In the genomic region with DNA sequence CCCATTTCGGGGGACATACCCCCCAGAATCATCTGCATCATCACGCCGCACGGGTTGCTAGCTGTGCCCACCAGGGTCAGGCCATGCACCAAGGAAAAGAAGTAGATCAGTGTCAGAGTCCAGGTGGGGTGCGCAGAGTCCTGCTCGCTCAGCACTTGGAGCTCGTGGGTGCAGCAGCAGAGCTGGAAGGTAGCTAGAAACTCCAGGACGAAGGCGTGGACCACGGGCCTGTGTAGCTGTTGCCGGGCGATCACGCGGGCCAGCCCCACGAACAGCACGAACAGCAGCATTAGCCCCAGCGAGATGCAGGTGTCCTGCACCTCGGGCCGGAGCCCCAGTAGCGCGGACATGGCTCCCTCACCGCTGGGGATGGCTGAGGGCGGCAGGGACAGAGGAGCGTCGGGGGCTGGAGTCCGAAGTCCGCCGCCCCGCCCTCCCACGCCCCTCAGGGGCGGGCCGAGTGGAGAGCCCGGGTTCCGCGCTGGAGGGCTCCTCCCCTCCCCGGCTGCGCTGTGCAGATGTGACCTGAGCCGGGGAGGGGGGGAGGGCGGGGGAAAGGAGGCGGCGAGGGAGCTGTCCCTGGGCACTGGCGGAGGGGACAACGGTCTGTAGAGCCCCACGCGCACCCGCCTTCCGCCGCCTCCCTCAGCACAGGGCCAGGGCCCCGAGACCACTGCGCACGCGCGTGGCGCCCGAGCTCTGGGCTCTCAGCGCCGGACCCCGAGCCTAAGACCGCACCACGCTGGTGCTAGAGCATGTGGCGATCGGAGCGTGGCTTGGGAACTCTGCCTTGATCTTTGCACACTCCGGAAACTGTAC, we compare ENCODE assay signal across 8 mouse cellular contexts. TPM values are rescaled to one million over a fixed set of nuclear protein-coding genes. Genes with fewer than 3 reads are reported as not detected.
DNase-seq lines count a peak whose midpoint lies in the region; ATAC-seq and TF ChIP-seq lines count a peak whose summit lies in the region.

Aqp11 (minus strand) TSS at position 652 of the 819 bp plus-strand sequence.

- no peak within 1 kb of the TSS for H3K27ac ChIP-seq in ES-Bruce4 (ENCODE audit: insufficient read depth, low read length)
- no peak within 1 kb of the TSS for H3K27ac ChIP-seq in forebrain, embryonic 13.5 days
- H3K27ac ChIP-seq in heart, postnatal 0 days (ENCODE audit: low read depth), result peak within 1 kb of the TSS; percentile 33
- H3K27ac ChIP-seq in liver, postnatal 0 days (ENCODE audit: low read depth), result peak within 1 kb of the TSS; percentile 92
- H3K27ac ChIP-seq in neural tube, embryonic 14.5 days (ENCODE audit: low read depth, low read length), result 0 out of 2 replicates have a peak within 1 kb of the TSS, but pooled peaks have one; percentile 4

- H3K36me3 ChIP-seq in ES-Bruce4 (ENCODE audit: control insufficient read depth, insufficient read depth, low read length, poor library complexity, severe bottlenecking), result no peaks in the 10 kb centered on the region
- H3K36me3 ChIP-seq in forebrain, embryonic 13.5 days (ENCODE audit: poor library complexity, severe bottlenecking), result no peaks in the 10 kb centered on the region
- H3K36me3 ChIP-seq in heart, postnatal 0 days (replicated peaks; ENCODE audit: control insufficient read depth, insufficient read depth, low read length), result no peaks in the 10 kb centered on the region
- H3K36me3 ChIP-seq in liver, postnatal 0 days (replicated peaks; ENCODE audit: insufficient read depth, low read length), result no peaks in the 10 kb centered on the region
- H3K36me3 ChIP-seq in neural tube, embryonic 14.5 days (ENCODE audit: control insufficient read depth, insufficient read depth, low read length), result no peaks in the 10 kb centered on the region

- DNase-seq in c-Kit-positive CD71-positive TER-119-positive erythroid progenitor cells, embryonic 14.5 days (ENCODE audit: low spot score), result peak; percentile 74
- peak; percentile 73 for DNase-seq in heart, postnatal 0 days (ENCODE audit: low spot score)
- peak; percentile 94 to 96 for DNase-seq in kidney, postnatal 36 days
- peak; percentile 95 for DNase-seq in liver, postnatal 0 days
- peak; percentile 89 for DNase-seq in testis, postnatal 10 days (ENCODE audit: low spot score)

- H3K4me1 ChIP-seq in ES-Bruce4 (ENCODE audit: control insufficient read depth, insufficient read depth, low read length), result peaks cover 2% of the 10 kb centered on the region
- peaks cover 11% of the 10 kb centered on the region for H3K4me1 ChIP-seq in forebrain, embryonic 13.5 days
- H3K4me1 ChIP-seq in heart, postnatal 0 days (ENCODE audit: control insufficient read depth, insufficient read depth), result no peaks in the 10 kb centered on the region
- peaks cover 35% of the 10 kb centered on the region for H3K4me1 ChIP-seq in liver, postnatal 0 days (ENCODE audit: insufficient read depth)
- H3K4me1 ChIP-seq in neural tube, embryonic 14.5 days (ENCODE audit: control insufficient read depth, insufficient read depth, low read length), result peaks cover 6% of the 10 kb centered on the region; the same call in 1 of the 2 replicates

- no peaks in the 10 kb centered on the region for H3K9me3 ChIP-seq in ES-Bruce4 (replicated peaks; ENCODE audit: control insufficient read depth, insufficient read depth, low read length, poor library complexity, severe bottlenecking)
- no peaks in the 10 kb centered on the region for H3K9me3 ChIP-seq in forebrain, embryonic 13.5 days (replicated peaks)
- H3K9me3 ChIP-seq in heart, postnatal 0 days (replicated peaks; ENCODE audit: control insufficient read depth, low read length), result no peaks in the 10 kb centered on the region
- no peaks in the 10 kb centered on the region for H3K9me3 ChIP-seq in liver, postnatal 0 days (ENCODE audit: low read length)
- H3K9me3 ChIP-seq in neural tube, embryonic 14.5 days (ENCODE audit: control insufficient read depth, low read length), result no peaks in the 10 kb centered on the region

- H3K4me2 ChIP-seq in forebrain, embryonic 13.5 days, result peak within 1 kb of the TSS; percentile 81
- H3K4me2 ChIP-seq in heart, postnatal 0 days (ENCODE audit: low read depth, low read length), result peak within 1 kb of the TSS; percentile 76
- H3K4me2 ChIP-seq in liver, postnatal 0 days (ENCODE audit: low read depth, low read length), result peak within 1 kb of the TSS; percentile 94
- peak within 1 kb of the TSS; percentile 89 for H3K4me2 ChIP-seq in neural tube, embryonic 14.5 days (ENCODE audit: low read depth, low read length)

- under 1% methylated on average over 53 of the region's 64 CpGs for WGBS in forebrain, embryonic 13.5 days
- under 1% methylated on average over 53 of the region's 64 CpGs for WGBS in heart, postnatal 0 days
- WGBS in liver, postnatal 0 days (ENCODE audit: insufficient replicate concordance), result under 1% methylated on average over 59 of the region's 64 CpGs
- WGBS in neural tube, embryonic 14.5 days, result 2% methylated on average over 49 of the region's 64 CpGs

- ATAC-seq in forebrain, embryonic 13.5 days, result peak; percentile 92
- ATAC-seq in heart, postnatal 0 days (ENCODE audit: insufficient read depth, low read depth), result peak; percentile 95
- ATAC-seq in liver, postnatal 0 days, result peak; percentile 91
- peak; percentile 93 for ATAC-seq in neural tube, embryonic 14.5 days (ENCODE audit: low read depth)

- H3K9ac ChIP-seq in ES-Bruce4 (ENCODE audit: low read depth, poor library complexity, severe bottlenecking), result peak within 1 kb of the TSS; percentile 10
- peak within 1 kb of the TSS; percentile 66 for H3K9ac ChIP-seq in forebrain, embryonic 13.5 days
- peak within 1 kb of the TSS; percentile 61 for H3K9ac ChIP-seq in heart, postnatal 0 days (replicated peaks; ENCODE audit: low read depth, low read length)
- H3K9ac ChIP-seq in liver, postnatal 0 days (replicated peaks), result peak within 1 kb of the TSS; percentile 79
- H3K9ac ChIP-seq in neural tube, embryonic 14.5 days (replicated peaks; ENCODE audit: low read depth, low read length), result peak within 1 kb of the TSS; percentile 63

- TF ChIP-seq POLR2A in ES-Bruce4 (IDR thresholded peaks at IDR 0.05; ENCODE audit: insufficient read depth, low read length), result peak; percentile 46

- no peak for TF ChIP-seq EP300 in ES-Bruce4 (IDR thresholded peaks at IDR 0.05; ENCODE audit: insufficient read depth, low read depth, low read length)
- TF ChIP-seq EP300 in heart, postnatal 0 days (IDR thresholded peaks at IDR 0.05; ENCODE audit: low read depth), result no peak
- TF ChIP-seq EP300 in liver, postnatal 0 days (IDR thresholded peaks at IDR 0.05; ENCODE audit: low read depth), result no peak

- no peak for TF ChIP-seq CTCF in ES-Bruce4 (IDR thresholded peaks at IDR 0.05; ENCODE audit: low read depth, low read length)
- TF ChIP-seq CTCF in heart, postnatal 0 days (IDR thresholded peaks at IDR 0.05; ENCODE audit: low read depth), result no peak
- no peak for TF ChIP-seq CTCF in liver, postnatal 0 days (IDR thresholded peaks at IDR 0.05; ENCODE audit: low read depth)

- peak within 1 kb of the TSS; percentile 90 for H3K4me3 ChIP-seq in ES-Bruce4 (ENCODE audit: low read depth, low read length)
- peak within 1 kb of the TSS; percentile 59 for H3K4me3 ChIP-seq in forebrain, embryonic 13.5 days
- H3K4me3 ChIP-seq in heart, postnatal 0 days (ENCODE audit: low read depth, low read length), result peak within 1 kb of the TSS; percentile 62
- peak within 1 kb of the TSS; percentile 74 for H3K4me3 ChIP-seq in liver, postnatal 0 days (ENCODE audit: low read depth, low read length)
- peak within 1 kb of the TSS; percentile 63 for H3K4me3 ChIP-seq in neural tube, embryonic 14.5 days (ENCODE audit: low read depth, low read length)

- no peaks in the 10 kb centered on the region for H3K27me3 ChIP-seq in ES-Bruce4 (ENCODE audit: control insufficient read depth, insufficient read depth, low read length, poor library complexity, severe bottlenecking)
- H3K27me3 ChIP-seq in forebrain, embryonic 13.5 days, result peaks cover 14% of the 10 kb centered on the region
- H3K27me3 ChIP-seq in heart, postnatal 0 days (ENCODE audit: control insufficient read depth, insufficient read depth, low read length), result no peaks in the 10 kb centered on the region
- H3K27me3 ChIP-seq in liver, postnatal 0 days (ENCODE audit: insufficient read depth, low read length), result no peaks in the 10 kb centered on the region
- H3K27me3 ChIP-seq in neural tube, embryonic 14.5 days (ENCODE audit: control insufficient read depth, insufficient read depth, low read length), result no peaks in the 10 kb centered on the region

RNA-seq across cellular contexts. Expression of gene Aqp11, which starts in this region (rescaled TPM):
- 4.6 TPM in 2 replicates for polyA plus RNA-seq in ES-Bruce4 (2011; ENCODE audit: insufficient read depth, insufficient read length, low read depth, missing spikeins)
- 5.9 and 6.8 TPM in 2 replicates for polyA plus RNA-seq in forebrain, embryonic 13.5 days (2015; fragmentation: Nextera tagmentation; extraction: Ambion mirVana)
- total RNA-seq in heart, postnatal 0 days (2014; rRNA removed; ENCODE audit: low replicate concordance), result 4.8 and 6.2 TPM in 2 replicates
- 2.0 and 2.9 TPM in 2 replicates for polyA plus RNA-seq in heart, postnatal 0 days (2015; fragmentation: Nextera tagmentation; extraction: Ambion mirVana)
- 51.0 and 55.0 TPM in 2 replicates for polyA plus RNA-seq in liver, postnatal 0 days (2015; fragmentation: Nextera tagmentation; extraction: Ambion mirVana)
- 20.7 and 20.8 TPM in 2 replicates for polyA plus RNA-seq in neural tube, embryonic 14.5 days (2014; fragmentation: Nextera tagmentation; extraction: Ambion mirVana)

Comparison
In these comparisons a context has a peak if more than half of its experiments do, and no peak if none do; other contexts are left out.
1. H3K27ac ChIP-seq: peak in heart, postnatal 0 days (single experiment), liver, postnatal 0 days (single experiment) and neural tube, embryonic 14.5 days (single experiment); none in ES-Bruce4 (single experiment) and forebrain, embryonic 13.5 days (single experiment).
2. H3K9ac ChIP-seq: peak in every context shown above with its lines; median percentile 79 in liver, postnatal 0 days; 66 in forebrain, embryonic 13.5 days; 63 in neural tube, embryonic 14.5 days; 61 in heart, postnatal 0 days; 10 in ES-Bruce4.
3. Peak in every context shown above with its lines, with median percentiles within 50 percentile points of each other: H3K4me3 ChIP-seq, DNase-seq, ATAC-seq and H3K4me2 ChIP-seq.